Mouse (Mus musculus): ENCODE measurements around the gene Cib3. TPM values are rescaled to one million over a fixed set of nuclear protein-coding genes. Genes with fewer than 3 reads are reported as not detected.

Cib3 gene
- under 1 TPM in 1 of 2 experiments, not detected in 1; 0.48 TPM for total RNA-seq (2021)

DNA sequence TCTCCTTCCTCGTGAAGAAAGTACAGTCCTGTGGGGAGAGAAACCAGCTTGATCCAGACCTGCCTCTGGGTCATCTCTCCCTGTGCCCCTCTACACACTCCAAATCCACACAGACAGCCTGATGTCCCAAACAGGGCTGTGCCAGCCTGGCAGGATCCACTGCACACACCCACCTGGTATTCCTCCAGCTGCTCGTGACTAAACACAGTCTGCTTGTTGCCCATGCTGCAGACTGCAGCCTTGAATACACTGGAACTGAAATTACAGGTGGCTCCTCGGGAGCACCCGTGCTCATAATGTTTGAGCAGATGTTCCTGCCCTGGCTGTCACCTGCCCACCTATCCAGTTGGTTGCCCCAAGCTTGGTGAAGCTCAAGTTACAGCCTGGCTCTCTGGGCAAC, at the start of gene Cib3:
Cib3 (minus strand) TSS at position 87 of the 400 bp plus-strand sequence.
- DNase-seq = no peak

- DNase-seq = no peak
Observed at GRCm38 (mm10) chr8:72261872-72262271, 49.2 kb upstream of the Cib3 start.

DNA sequence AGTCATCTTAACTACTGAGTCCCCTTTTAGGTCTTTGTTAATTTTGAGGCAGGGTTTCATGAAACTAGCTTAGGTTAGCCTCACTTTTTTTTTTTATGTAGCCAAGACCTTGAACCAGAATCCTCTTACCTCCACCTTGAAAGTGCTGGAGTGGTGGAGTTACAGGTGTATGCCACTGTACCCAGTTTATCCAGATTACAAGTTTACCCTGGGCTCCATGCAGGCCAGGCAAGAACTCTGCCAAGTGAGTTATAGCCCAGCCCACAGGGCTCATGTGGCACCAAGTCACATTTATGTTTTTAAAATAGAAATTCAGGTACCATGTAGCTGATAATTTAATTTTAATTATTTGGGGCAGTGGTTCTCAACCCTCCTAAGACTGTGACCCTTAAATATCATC, 48.8 kb upstream of the Cib3 start:
- no peak for DNase-seq

DNA sequence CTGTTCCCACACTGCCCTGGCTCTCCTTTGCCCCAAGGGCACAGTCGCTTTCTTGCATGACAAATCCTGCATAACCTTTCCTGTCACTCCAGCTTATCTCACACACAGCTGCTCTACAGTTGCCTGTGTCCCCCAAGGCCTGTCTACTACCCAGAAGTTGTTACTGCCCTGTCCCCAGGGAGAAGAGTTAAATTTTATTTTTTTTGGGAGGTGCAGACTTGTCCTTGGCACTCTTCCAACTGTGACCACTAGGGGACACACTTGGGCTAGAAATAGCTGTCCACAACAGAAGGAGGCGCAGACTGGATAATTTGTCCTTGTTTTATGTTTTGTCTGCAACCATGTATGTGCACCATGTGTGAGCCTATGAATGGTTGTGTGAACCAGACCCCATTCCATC, 48.4 kb upstream of the Cib3 start:
- DNase-seq = no peak

DNA sequence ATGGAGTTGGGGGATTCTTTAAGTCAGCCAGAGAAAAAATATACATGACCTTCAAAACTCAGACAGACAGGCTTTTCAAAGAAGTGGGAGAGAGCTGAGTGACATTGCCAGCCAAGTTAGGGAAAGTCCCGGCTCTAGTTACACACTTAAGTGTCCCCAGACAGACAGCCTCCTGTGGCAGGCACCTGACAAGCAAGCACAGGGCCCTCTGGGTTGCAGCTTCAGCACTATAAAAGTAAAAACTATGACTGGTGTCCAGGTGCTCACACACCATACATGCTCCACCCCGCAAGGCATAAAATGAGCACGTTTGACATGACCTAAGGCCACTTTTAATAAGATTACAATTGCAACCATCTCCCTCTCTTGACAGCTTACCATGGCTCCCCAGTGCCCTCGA, 47.9 kb upstream of the Cib3 start:
- DNase-seq = no peak

- no peak for DNase-seq
Observed at GRCm38 (mm10) chr8:72259862-72260261, 47.2 kb upstream of the Cib3 start.

- no peak for DNase-seq
Observed at GRCm38 (mm10) chr8:72257902-72258238, 45.2 kb upstream of the Cib3 start.

DNA sequence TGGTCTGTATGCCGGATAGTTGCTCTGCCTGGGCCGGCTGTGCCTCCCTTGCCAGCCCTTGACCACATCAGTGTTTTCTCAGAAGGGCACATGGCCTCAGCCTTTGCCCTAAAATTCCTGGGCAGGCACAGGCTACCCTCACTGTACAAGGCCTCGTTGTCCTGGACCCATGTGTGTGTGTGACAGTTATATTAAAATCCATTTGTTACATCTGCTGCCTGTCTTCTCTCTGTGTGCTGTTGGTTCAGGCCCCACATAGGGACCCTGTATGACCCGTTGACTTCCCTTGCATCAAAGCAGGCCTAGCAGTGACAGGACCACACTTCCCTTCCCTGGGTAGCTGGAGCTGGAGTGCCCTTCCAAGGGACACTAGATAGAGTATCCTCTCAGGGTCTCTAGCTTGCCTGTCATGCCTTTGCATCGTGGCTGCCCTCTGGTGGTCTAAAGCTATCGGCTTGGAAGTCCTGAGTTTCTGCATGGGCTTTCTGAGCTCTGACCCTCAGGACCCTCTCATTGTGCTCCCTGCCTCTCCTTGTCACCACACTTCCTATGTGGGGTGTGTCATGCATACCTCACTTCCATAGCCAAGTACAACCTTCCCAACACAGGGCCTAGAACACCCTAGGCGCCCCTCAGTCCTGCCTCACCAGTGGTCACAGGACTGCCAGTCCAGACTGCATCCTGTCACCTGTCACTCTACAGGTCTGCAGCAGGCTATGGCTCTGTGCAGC, 44.7 kb upstream of the Cib3 start:
- DNase-seq = no peak

DNA sequence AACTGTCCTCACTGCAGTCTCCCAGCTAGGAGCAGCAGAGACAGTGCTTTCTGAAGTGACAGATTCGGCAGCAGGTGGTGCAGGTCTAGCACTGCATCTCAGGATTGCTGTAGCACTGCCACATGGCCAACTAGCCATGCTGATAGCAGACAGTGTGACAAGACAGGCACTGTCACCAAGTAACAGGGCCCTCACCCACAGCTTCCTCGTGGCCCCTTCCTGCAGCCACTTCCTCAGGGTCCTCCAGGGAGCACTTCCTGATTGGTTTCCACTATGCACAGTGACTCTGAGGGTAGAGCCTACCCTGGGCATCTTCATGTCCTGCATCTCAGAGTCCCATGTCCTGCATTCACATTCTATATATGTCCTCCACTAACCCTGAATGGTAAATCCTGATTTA, 32.0 kb upstream of the Cib3 start:
- no peak for DNase-seq

DNA sequence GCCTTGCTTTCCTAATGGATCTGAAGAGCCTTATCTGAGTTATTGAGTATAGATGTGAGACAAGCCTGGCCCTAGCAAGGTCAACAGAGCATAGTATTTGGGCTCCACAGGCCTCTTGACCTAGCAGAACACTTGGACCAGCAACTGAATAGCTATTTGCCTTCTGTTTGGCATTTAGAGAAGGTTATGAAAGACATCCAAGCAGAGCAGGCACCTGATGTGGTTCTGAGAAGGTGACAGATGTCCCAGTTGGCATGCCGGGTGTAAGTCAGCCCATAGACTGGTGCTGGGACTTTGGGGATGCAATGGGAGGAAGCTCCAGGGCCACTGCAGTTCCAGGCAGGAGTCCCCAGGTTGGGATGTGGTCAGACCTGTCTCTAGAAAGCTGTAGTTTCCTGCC, 29.6 kb upstream of the Cib3 start:
- DNase-seq = no peak

GRCm38 (mm10) chr8:72240951-72241350, 28.3 kb upstream of the Cib3 start:
- no peak for DNase-seq

DNA sequence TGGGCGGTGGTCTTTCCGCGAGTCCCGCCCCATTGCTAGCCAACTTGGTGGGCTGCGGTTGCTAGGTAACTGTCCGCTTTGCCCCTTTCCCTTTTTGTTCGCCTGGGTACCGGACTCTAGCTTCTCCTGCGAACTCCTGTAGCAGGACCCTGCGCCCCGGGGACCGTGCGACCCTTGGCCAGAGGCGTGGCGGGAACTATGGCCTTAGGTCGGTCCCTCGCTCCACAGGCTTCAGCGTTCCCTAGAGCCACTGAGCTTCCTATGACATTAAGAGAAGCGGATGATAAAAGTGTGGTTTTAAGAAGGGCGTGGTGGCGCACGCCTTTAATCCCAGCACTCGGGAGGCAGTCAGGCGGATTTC, 27.7 kb upstream of the Cib3 start:
- DNase-seq = no peak

DNA sequence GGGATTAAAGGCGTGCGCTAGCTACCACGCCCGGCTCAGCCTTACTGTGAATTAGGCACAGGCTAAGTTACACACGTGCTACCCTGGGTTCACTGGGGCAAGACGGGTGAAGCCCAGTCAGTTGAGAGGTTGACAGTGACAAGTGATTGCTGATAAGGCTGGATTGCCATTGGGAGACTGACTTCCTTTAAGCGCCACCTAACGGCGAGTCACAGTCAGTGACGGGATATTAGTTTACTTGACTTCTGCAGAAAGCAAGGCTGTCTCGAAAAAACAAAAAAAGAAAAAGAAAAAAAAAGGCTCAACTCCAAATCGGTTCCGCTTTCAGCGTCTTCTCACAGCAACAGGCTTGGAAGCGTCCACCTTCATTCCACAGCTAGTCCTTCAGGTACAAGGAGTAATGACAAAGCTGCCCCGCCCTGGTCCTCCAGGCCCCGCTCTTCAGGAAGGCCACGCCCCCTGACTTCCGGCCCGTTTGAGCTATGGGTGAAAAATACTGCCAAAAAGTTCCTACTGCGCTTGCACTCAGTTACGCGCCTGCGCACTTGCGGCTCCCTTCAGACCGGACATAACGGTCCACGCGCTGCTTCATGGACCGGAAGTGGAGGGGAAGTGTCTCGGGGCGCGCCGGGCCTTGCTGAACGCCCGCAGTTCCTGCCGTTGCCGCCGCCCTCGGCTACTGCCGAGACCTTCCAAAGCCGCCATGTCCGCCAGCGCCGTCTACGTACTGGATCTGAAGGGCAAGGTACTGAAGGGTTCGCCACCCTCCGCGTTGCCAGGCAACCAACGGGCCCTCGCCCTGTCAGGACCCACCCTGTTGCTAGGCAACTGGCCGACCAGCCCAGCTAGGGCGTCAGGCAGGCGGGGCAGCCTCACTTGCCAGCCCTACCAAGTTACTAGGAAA, 27.1 kb upstream of the Cib3 start, which contains the start of gene Ap1m1:
Ap1m1 (plus strand) TSS at position 520 of the 904 bp plus-strand sequence.
- DNase-seq = peak; percentile 96 to 97

DNA sequence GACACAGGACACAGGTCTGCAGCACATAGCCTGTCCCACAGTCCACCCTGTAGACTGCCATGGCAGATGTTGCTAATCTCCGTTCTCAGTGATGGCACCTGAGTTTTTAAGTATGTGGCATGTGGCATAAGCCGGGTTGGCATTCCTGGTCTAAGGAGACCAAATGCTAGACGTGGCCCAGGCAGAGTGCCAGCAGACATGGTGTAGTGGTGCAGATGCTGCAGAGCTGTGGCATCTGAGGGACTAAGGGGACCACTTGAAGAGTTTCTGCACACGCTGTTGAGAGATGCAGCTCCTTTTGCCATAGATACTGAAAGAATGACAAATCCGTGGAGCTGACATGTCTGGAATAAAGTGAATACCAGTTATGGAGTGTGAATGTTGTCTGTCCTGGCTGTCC, 10.0 kb upstream of the Cib3 start:
- no peak for DNase-seq

- no peak for DNase-seq
Observed at GRCm38 (mm10) chr8:72220758-72221157, 8.1 kb upstream of the Cib3 start.

- DNase-seq = peak; percentile 76 to 82
Observed at GRCm38 (mm10) chr8:72219541-72220363, 7.1 kb upstream of the Cib3 start, which contains the start of gene Fam32a. Gene Fam32a (plus strand): TSS chr8:72219730.

DNA sequence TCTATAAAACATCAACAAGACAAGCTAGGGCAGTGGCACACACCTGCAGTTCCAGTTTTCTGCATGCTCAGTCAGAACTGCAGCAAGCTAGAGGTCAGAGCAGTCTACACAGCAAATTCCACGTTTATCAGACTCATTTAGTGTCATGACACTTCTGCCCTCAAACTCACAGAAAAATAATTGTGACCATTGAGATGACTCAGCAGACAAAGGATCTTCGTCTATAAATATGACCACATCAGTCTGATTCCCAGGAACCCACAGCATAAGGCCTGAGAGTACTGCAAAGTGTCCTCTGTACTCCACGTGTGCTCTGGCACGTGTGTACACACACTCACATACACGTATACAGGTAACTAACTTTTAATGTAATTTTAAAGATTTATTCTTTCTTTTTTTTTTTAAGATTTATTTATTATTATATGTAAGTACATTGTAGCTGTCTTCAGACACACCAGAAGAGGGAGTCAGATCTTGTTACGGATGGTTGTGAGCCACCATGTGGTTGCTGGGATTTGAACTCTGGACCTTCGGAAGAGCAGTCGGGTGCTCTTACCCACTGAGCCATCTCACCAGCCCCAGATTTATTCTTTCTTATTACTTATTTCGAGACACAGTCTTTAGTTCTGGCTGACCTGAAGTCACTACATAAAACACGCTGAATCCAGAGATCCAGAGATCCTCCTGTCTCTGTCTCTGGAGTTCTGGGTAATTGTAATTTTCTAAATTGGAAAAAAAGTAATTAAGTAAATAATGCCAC, 6.3 kb upstream of the Cib3 start:
- no peak for DNase-seq

DNA sequence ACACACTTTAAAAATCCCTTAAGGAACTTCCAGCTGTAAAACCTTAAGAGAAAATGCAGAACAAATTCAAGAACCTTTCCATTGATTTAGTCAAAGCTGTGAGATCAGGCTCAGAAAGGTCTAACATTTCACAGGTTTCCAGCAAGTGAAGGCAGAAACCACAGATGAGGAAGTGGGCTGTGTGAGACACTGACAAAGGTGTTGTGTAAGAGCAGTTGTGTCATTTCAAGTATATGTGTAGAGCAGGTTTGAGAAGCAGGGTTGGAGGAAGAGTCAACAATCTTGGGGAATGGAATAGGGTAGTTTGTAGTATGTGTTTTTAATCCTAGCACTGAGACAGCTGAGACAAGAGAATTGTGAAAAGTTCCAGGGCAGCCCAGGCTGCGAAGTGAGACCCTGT, 3.2 kb upstream of the Cib3 start:
- no peak for DNase-seq

GRCm38 (mm10) chr8:72215060-72215459, 2.4 kb upstream of the Cib3 start:
- DNase-seq = no peak

GRCm38 (mm10) chr8:72213536-72213935, 899 bp upstream of the Cib3 start, which contains the start of gene Gm11034:
Gene Gm11034 (minus strand): TSS chr8:72213636.
- no peak for DNase-seq

DNA sequence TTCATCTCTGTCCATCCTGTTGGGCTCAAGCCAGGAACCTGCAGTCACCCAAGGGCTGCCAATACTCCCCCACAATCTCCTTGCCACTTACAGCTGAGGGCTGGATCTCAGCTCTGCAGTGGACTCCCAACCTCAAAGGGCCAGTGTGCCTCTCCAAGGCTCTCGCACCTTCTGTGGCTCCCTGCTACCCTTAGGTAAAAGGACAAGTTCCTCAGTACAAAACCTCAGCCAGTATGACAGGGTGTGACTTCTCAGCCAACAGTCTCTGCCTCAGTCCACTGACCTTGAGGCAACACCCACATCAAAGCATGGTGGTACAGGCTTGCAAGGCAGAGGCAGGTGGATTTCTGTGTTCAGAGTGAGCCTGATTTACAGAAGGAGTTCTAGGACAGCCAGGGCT, 791 bp downstream of the Cib3 start:
- no peak for DNase-seq

- no peak for DNase-seq
Observed at GRCm38 (mm10) chr8:72210710-72211109, 1.9 kb downstream of the Cib3 start.

All from layer of hippocampus, postnatal 36 days (tissue).